Mouse (Mus musculus) cerebellum, adult 9-10 months (tissue): Measurements from ENCODE around the gene Serinc4.
"Not testable (repeated sequence)": the region's sequence is repeated elsewhere in the genome, so short reads cannot be mapped to it uniquely, and the experiment has no call there.

Source experiments
- DNase-seq: peaks from one replicate; pipeline ENCODE4 v3.0.0; 2022

Serinc4 gene

GRCm38 (mm10) chr2:121456692-121457642, at the start of gene Serinc4:
Gene Serinc4, minus strand, starts transcription at chr2:121456781.
- peak; percentile 76 for DNase-seq

DNA sequence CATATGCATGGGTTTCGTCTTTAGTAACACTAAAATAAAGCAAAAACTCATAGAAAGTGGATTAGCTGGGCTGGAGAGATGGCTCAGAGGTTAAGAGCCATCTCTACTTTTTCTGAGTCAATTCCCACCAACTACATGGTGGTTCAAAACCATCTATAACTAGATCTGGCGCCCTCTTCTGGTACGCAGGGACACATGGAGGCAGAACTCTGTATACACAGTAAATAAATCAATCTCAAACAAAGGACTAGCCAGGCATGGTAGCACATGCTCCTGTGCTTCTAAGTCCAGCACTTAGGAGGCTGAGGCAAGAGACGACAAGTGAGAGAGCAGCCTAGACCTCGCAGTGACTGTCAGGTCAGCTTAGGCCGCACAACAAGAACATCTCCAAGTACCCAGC, 45.0 kb upstream of the Serinc4 start:
- DNase-seq = not testable (repeated sequence)

- DNase-seq = not testable (repeated sequence)
Observed at GRCm38 (mm10) chr2:121484403-121484802, 27.8 kb upstream of the Serinc4 start.

GRCm38 (mm10) chr2:121483576-121483975, 27.0 kb upstream of the Serinc4 start:
- DNase-seq = no peak

- DNase-seq = not testable (repeated sequence)
Observed at GRCm38 (mm10) chr2:121480916-121481315, 24.3 kb upstream of the Serinc4 start.

GRCm38 (mm10) chr2:121480498-121480897, 23.9 kb upstream of the Serinc4 start:
- DNase-seq = no peak

- no peak for DNase-seq
Observed at GRCm38 (mm10) chr2:121477491-121478266, 21.1 kb upstream of the Serinc4 start.

DNA sequence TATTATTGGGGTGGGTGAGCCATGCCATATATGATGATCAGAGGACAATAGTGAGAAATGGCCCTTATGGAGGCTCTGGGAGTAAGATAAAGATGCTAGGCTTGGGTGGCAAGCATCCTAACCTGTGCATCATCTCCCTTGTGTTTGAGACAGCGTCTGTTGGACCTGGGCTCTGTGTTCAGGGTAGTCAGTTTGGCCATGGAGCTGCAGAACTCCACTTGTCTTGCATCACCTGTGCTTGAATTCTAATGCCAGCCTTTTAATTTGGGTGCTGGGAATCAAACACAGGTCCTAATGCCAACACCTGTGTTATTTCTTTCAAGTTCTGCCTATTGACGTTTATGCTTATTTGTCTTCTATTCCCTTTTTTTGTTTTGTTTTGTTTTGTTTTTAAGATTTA, 18.7 kb upstream of the Serinc4 start:
- DNase-seq = not testable (repeated sequence)

GRCm38 (mm10) chr2:121474180-121474535, 17.6 kb upstream of the Serinc4 start:
- no peak for DNase-seq

GRCm38 (mm10) chr2:121473301-121474179, 17.0 kb upstream of the Serinc4 start, which contains the start of gene Mfap1b:
Gene Mfap1b, minus strand, starts transcription at chr2:121474067.
- DNase-seq = peak; percentile 86

- not testable (repeated sequence) for DNase-seq
Observed at GRCm38 (mm10) chr2:121472783-121473182, 16.2 kb upstream of the Serinc4 start.

GRCm38 (mm10) chr2:121468982-121469381, 12.4 kb upstream of the Serinc4 start:
- DNase-seq = not testable (repeated sequence)

DNA sequence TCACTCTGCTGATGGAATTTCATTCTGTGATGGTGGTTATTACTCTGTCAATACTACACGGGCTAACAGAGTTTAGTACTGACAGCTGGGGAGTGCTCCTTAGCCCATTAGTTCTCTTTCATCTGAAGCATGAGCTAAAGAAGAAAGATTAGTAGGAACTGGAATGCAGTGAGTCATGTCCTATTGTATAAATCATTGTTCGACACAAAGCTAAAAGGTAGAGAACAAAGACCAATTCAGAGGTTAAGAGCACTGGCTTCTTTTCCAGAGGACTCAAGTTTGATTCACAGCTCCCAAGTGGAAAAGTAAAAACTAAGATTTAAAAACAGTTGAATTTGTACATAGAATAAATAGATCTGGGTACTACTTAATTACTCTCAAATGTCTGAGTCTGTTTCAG, 3.5 kb upstream of the Serinc4 start:
- no peak for DNase-seq

DNA sequence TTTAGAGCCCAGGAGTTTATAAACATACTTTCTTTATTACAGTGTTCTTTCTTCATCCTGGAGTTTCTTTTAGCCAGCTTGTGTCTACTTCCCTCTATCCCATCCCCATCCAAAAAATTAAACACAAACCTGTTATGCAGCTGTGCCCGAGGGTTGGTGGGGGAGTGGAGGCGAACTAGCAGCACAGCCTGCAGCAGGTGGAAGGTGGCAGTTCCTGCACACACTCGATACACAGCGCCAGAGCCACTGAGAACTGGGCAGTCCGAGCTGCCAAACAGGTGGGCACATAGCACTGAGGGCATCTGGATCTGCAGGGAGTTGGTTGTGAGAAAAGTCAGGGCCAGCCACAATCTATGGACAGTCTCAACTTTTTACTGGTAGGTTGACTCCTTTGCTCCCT, 1.0 kb downstream of the Serinc4 start:
- DNase-seq = no peak

- DNase-seq = no peak
Observed at GRCm38 (mm10) chr2:121453917-121454316, 2.7 kb downstream of the Serinc4 start.

GRCm38 (mm10) chr2:121452990-121453389, 3.6 kb downstream of the Serinc4 start, which contains the start of gene Hypk:
Gene Hypk, plus strand, starts transcription at chr2:121453290.
- no peak for DNase-seq

GRCm38 (mm10) chr2:121452361-121452760, 4.2 kb downstream of the Serinc4 start:
- DNase-seq = no peak

DNA sequence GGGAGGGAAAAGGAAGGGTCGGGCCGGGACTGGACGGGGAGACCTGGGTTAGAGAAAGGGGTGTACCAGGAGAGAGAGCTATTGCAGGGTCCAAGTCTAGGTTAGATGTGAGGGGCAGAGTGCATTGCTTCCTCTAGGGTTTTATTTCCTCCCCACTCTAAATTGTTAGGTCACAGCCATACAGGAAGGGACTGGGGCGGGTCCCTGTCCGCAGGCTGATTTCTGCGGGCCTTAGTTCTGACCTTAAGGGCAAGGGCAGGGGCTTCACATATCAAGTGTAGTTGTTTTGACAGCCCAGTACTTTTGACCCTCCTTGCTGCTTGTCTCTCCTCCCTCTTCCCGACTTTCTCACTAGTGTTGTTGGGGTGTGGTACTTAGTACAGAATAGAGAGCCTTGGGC, 6.5 kb downstream of the Serinc4 start:
- peak; percentile 43 for DNase-seq

DNA sequence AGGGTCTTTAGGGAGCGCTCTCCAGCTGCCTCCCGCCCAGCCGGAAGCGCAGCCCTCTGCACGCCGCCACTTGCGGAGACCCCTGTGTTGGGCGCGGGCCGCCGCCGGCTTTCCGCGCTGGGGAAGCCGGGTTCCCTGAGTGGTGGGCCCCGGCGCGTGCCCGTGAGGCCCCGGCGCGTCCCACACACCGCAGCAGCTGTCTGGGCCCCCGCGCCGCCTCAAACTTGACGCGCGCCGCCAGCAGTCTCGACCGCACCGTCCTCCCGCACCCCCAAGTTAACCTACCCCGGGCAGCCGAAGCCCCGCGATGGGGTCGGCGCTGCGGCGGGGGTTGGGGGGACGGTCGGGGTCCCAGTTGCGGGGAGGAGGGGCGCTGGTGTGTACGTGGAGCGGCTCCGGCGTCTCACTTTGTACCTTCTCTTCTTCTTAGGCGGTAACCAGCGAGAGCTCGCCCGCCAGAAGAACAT, 7.0 kb downstream of the Serinc4 start:
- DNase-seq = peak; percentile 46

GRCm38 (mm10) chr2:121448739-121449535, 7.6 kb downstream of the Serinc4 start, which contains the start of gene Serf2:
Gene Serf2, plus strand, starts transcription at chr2:121449195.
- DNase-seq = peak; percentile 99

DNA sequence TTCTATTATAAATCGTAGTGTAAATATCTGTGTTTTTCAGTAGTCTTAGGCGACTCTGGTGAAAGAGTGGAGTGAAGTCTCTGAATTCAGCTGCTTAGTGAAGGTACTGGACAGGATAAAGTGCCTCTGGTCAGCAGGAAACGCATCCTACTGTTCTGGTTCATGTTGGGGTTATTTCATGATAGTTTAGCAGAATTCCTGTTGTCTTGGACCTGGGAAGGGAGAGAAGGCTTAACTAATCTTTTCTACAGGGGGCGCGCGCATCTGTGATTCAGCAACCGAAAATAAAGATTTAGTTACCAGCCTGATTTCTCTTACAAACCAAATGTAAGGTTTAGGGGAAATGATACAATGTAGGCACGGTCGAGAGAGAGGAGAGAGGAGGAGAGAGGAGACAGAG, 8.4 kb downstream of the Serinc4 start:
- DNase-seq = no peak
